7 mouse cellular contexts compared by ENCODE assay signal in the genomic region with DNA sequence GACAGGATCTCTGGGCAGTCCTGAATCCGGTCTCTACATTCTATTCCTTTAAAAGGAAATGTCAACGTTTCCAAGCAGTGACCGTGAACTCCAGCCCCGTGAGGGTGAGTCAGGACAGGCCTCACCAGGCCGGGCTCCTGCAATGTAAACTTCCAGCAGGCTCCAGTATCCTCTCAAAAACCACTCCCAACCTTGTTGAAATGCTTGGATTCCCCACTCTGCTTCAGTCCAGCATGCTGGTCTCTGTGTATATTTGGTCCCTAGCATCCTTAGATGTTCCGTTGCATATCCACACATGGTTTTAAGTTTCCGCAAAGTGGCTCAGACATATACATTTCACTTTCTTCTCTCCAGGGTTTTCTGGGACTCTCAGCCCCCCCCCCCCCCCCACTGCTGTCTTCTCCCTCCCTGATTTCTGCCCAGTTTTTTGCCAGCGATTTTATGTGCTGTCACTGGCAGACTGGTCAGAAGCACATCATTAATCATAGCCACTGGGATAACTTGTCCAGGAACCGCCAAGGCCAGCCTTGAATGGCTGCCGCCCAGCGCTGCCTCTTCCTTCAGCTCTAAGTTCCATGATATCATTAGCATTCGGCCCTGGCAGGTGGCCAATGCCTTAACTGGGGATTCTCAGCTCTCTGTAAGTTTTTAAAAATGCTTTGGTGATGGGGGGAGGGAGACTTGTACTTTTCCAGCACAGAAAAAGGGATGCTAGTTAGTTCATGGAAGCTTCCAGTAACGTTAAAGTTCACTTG.
DNase-seq lines count a peak whose midpoint lies in the region; ATAC-seq and TF ChIP-seq lines count a peak whose summit lies in the region.

No protein-coding gene starts in this region.

- no peak for TF ChIP-seq EP300 in liver, postnatal 0 days (IDR thresholded peaks at IDR 0.05; ENCODE audit: low read depth)

- H3K36me3 ChIP-seq in liver, postnatal 0 days (replicated peaks; ENCODE audit: insufficient read depth, low read length): no peaks in the 10 kb centered on the region

- peak; percentile 80 for DNase-seq in MN1 (ENCODE audit: low spot score)
- peak; percentile 92 for DNase-seq in adrenal gland, postnatal 10 days
- DNase-seq in gastrocnemius, postnatal 25 days: peak; percentile 75
- DNase-seq in kidney, adult 11 months: peak; percentile 73
- peak; percentile 38 for DNase-seq in liver, postnatal 0 days
- DNase-seq in right cerebral cortex, adult 2 months (ENCODE audit: low spot score in 2 of 2): peak; percentile 47 to 60
- no peak for DNase-seq in cerebellum, adult 18-20 months

- TF ChIP-seq CTCF in liver, postnatal 0 days (IDR thresholded peaks at IDR 0.05; ENCODE audit: low read depth): no peak

- no peak overlapping the region; the same call in 1 of the 2 replicates for H3K27ac ChIP-seq in liver, postnatal 0 days (ENCODE audit: low read depth)

- WGBS in liver, postnatal 0 days (ENCODE audit: insufficient replicate concordance): 61% methylated on average over 13 of the region's 13 CpGs

- no peak overlapping the region for H3K4me3 ChIP-seq in liver, postnatal 0 days (ENCODE audit: low read depth, low read length)

- no peak overlapping the region for H3K9ac ChIP-seq in liver, postnatal 0 days (replicated peaks)

- no peak overlapping the region for H3K4me2 ChIP-seq in liver, postnatal 0 days (ENCODE audit: low read depth, low read length)

- H3K4me1 ChIP-seq in liver, postnatal 0 days (ENCODE audit: insufficient read depth): no peaks in the 10 kb centered on the region

- no peaks in the 10 kb centered on the region for H3K9me3 ChIP-seq in liver, postnatal 0 days (ENCODE audit: low read length)

- no peaks in the 10 kb centered on the region for H3K27me3 ChIP-seq in liver, postnatal 0 days (ENCODE audit: insufficient read depth, low read length)

- ATAC-seq in liver, postnatal 0 days: no peak

Comparison
In these comparisons a context has a peak if more than half of its experiments do, and no peak if none do; other contexts are left out.
1. DNase-seq: peak in MN1 (single experiment), adrenal gland, postnatal 10 days (single experiment), gastrocnemius, postnatal 25 days (single experiment), kidney, adult 11 months (single experiment), liver, postnatal 0 days (single experiment) and right cerebral cortex, adult 2 months (2 of 2); none in cerebellum, adult 18-20 months (0 of 2).